Mouse (Mus musculus): ENCODE results near the gene Esp38. TPM values are rescaled to one million over a fixed set of nuclear protein-coding genes. Genes with fewer than 3 reads are reported as not detected.
"Not testable (repeated sequence)": the region's sequence is repeated elsewhere in the genome, so short reads cannot be mapped to it uniquely, and the experiment has no call there.

The Esp38 gene
- not detected for total RNA-seq (2021)

GRCm38 (mm10) chr17:39950220-39950619 is at the start of gene Esp38:
TSS of gene Esp38 (plus strand) at chr17:39950520.
- intact Hi-C loops (cut with DNase I): no loop called here
- no peak for DNase-seq (ENCODE audit: low spot score in 2 of 2)

DNA sequence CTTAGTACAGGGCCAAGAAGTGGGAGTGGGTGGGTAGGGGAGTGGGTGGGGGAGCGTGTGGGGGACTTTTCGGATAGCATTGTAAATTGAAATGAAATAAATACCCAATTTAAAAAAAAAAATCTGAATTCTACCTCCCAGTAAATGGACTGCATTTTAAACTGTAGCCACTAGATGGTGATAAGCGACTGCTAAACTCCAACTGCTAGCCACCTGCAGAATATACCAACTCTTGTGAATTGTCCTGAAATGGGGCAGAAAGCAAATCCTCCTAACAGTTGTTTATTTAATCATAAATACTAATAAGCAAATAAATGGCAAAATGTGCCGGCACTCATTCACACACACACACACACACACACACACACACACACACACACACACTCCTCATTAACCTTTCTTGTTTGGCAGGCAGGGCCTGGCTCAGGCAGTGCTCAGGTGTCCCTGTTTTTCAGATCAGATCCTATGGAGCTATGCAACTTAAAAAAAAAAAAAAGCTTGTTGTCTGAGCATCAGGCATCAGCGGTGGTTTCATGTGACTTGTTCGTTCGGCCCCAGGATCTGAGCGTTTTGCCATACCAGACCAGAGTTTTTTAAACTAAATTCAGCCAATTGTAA is 47.3 kb upstream of the Esp38 start:
- intact Hi-C loops (cut with DNase I): loop anchor here (10.0 kb wide), 2 partner anchors 212 to 922 kb away; no protein-coding TSS in a partner anchor
- DNase-seq (ENCODE audit: low spot score in 2 of 2): not testable (repeated sequence)

Other genes with a start within 250 kb of the Esp38 start
- not detected for gene AC192777.2, start 144.9 kb downstream of the Esp38 start, total RNA-seq (2021)

Measured in left cerebral cortex, postnatal 25 days (tissue).